ENCODE assay signal across 10 mouse cellular contexts in the genomic region with DNA sequence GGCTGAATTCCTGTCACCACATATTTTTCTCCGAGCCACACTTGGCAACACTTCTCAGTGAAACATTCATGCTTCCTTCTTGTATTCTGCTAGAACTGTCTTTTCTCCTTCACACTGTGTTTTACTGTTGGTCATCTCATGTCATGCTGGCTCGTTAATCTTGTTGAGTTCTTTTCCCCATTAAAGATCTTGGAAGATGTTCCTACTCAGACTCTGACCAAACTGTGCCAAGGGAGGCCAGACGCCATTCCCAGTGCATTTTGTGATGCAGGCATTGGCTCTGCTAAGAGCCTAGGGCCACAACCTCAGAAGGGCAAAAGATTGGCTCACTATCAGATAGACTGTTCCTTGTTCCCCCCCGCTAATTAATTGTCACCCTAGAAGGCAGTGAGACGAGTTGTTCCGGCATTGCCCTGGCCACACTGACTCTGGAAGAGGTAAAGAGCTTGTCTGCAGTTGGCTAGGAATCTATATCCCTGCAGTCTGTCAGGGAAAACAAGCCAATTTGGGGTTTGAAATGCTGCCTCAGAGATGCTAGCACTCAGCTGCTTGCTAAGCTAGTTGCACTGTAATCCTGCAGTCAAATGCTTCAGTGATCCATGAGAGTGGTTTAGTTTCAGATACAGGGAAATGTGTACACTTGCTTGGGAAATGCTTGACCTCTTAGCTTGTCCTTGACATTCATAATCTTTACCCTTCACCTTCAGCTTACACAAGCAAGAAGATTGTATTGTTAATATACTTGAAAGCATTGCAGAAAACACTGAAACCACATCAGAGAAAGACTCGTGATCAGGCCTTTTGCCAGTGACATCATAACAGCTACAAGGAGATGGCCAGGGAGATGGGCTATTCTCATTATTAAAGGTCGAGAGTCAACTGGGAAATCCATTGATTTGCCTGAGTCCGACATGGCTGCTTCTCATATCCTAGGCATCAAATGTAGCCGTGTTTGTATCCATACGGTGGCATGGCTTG.
DNase-seq lines count a peak whose midpoint lies in the region; ATAC-seq and TF ChIP-seq lines count a peak whose summit lies in the region.
"Had no signal": no experiment of that assay in that cellular context is flagged by ENCODE, and none has a peak within 500 bp of the region (broad histone marks: within the 10 kb centered on the region; RNA-seq: fewer than 3 reads in every experiment).

No protein-coding gene starts in this region.

- no peak overlapping the region for H3K4me2 ChIP-seq in heart, embryonic 16.5 days (ENCODE audit: low read depth, low read length)
- H3K4me2 ChIP-seq in heart, embryonic 11.5 days, result no peak overlapping the region
- no peak overlapping the region for H3K4me2 ChIP-seq in midbrain, embryonic 12.5 days (replicated peaks)
- no peak overlapping the region for H3K4me2 ChIP-seq in neural tube, embryonic 15.5 days

- no peak for DNase-seq in midbrain, embryonic 10.5 days (ENCODE audit: low spot score)
- DNase-seq in cerebellum, postnatal 25 days, result peak; percentile 64 to 69
- DNase-seq in lung, adult 2 months, result no peak
- no peak for DNase-seq in yolk sac, embryonic 10.5 days (ENCODE audit: low spot score)
- DNase-seq: adrenal gland, postnatal 36 days; thymus, postnatal 25 days had no signal

- no peak overlapping the region for H3K9ac ChIP-seq in heart, embryonic 16.5 days (ENCODE audit: low read length)
- no peak overlapping the region for H3K9ac ChIP-seq in heart, embryonic 11.5 days (ENCODE audit: low read depth, low read length)
- H3K9ac ChIP-seq in midbrain, embryonic 12.5 days (replicated peaks), result no peak overlapping the region
- 0 out of 2 replicates have a peak overlapping the region, but pooled peaks have one; percentile 7 for H3K9ac ChIP-seq in neural tube, embryonic 15.5 days (replicated peaks)

- no peaks in the 10 kb centered on the region for H3K36me3 ChIP-seq in heart, embryonic 16.5 days (ENCODE audit: control insufficient read depth, insufficient read depth)
- H3K36me3 ChIP-seq in heart, embryonic 11.5 days (ENCODE audit: control insufficient read depth, insufficient read depth, low read length), result no peaks in the 10 kb centered on the region
- H3K36me3 ChIP-seq in midbrain, embryonic 12.5 days, result no peaks in the 10 kb centered on the region
- H3K36me3 ChIP-seq in midbrain, embryonic 10.5 days, result no peaks in the 10 kb centered on the region
- H3K36me3 ChIP-seq in neural tube, embryonic 15.5 days, result no peaks in the 10 kb centered on the region

- ATAC-seq in heart, embryonic 16.5 days (replicated peaks; ENCODE audit: extremely low read depth, insufficient read depth, low FRiP score), result no peak
- no peak for ATAC-seq in heart, embryonic 11.5 days (replicated peaks; ENCODE audit: insufficient number of reproducible peaks, low FRiP score, low TSS enrichment)
- ATAC-seq in midbrain, embryonic 12.5 days (ENCODE audit: low FRiP score, low read depth), result no peak
- ATAC-seq in neural tube, embryonic 15.5 days (ENCODE audit: low FRiP score), result peak; percentile 53; the same call in 1 of the 2 replicates

- H3K4me1 ChIP-seq in heart, embryonic 16.5 days (ENCODE audit: control insufficient read depth, insufficient read depth, low read length), result peaks cover 43% of the 10 kb centered on the region
- H3K4me1 ChIP-seq in heart, embryonic 11.5 days (ENCODE audit: control insufficient read depth, insufficient read depth, low read length), result peaks cover 40% of the 10 kb centered on the region
- H3K4me1 ChIP-seq in midbrain, embryonic 12.5 days, result peaks cover 3% of the 10 kb centered on the region; the same call in 1 of the 2 replicates
- no peaks in the 10 kb centered on the region for H3K4me1 ChIP-seq in midbrain, embryonic 10.5 days
- peaks cover 51% of the 10 kb centered on the region for H3K4me1 ChIP-seq in neural tube, embryonic 15.5 days
- H3K4me1 ChIP-seq in lung, adult 2 months (ENCODE audit: control insufficient read depth, insufficient read depth, low read length), result peaks cover 30% of the 10 kb centered on the region

- TF ChIP-seq POLR2A in lung, adult 2 months (IDR thresholded peaks at IDR 0.05; ENCODE audit: borderline replicate concordance, extremely low read depth, low read depth, low read length), result no peak

- no peaks in the 10 kb centered on the region for H3K9me3 ChIP-seq in heart, embryonic 16.5 days (replicated peaks; ENCODE audit: control insufficient read depth, low read length)
- H3K9me3 ChIP-seq in heart, embryonic 11.5 days (replicated peaks; ENCODE audit: control insufficient read depth, low read length), result no peaks in the 10 kb centered on the region
- no peaks in the 10 kb centered on the region for H3K9me3 ChIP-seq in midbrain, embryonic 12.5 days
- H3K9me3 ChIP-seq in midbrain, embryonic 10.5 days (replicated peaks), result no peaks in the 10 kb centered on the region
- no peaks in the 10 kb centered on the region for H3K9me3 ChIP-seq in neural tube, embryonic 15.5 days (replicated peaks)

- H3K27me3 ChIP-seq in heart, embryonic 16.5 days (ENCODE audit: control insufficient read depth, insufficient read depth, low read length), result no peaks in the 10 kb centered on the region
- no peaks in the 10 kb centered on the region for H3K27me3 ChIP-seq in heart, embryonic 11.5 days (ENCODE audit: control insufficient read depth, insufficient read depth, low read length)
- H3K27me3 ChIP-seq in midbrain, embryonic 12.5 days, result no peaks in the 10 kb centered on the region
- no peaks in the 10 kb centered on the region for H3K27me3 ChIP-seq in midbrain, embryonic 10.5 days (ENCODE audit: low read depth, poor library complexity, severe bottlenecking)
- H3K27me3 ChIP-seq in neural tube, embryonic 15.5 days (replicated peaks), result no peaks in the 10 kb centered on the region

- peak overlapping the region; percentile 65 for H3K27ac ChIP-seq in heart, embryonic 16.5 days (ENCODE audit: low read length)
- H3K27ac ChIP-seq in heart, embryonic 11.5 days (ENCODE audit: low read depth, low read length), result no peak overlapping the region
- H3K27ac ChIP-seq in midbrain, embryonic 12.5 days (replicated peaks), result 0 out of 2 replicates have a peak overlapping the region, but pooled peaks have one; percentile 5
- no peak overlapping the region for H3K27ac ChIP-seq in midbrain, embryonic 10.5 days (replicated peaks)
- peak overlapping the region; percentile 34 for H3K27ac ChIP-seq in neural tube, embryonic 15.5 days (replicated peaks)

- TF ChIP-seq CTCF in lung, adult 2 months (IDR thresholded peaks at IDR 0.05; ENCODE audit: insufficient read depth, low read length), result no peak

- 65% methylated on average over 11 of the region's 11 CpGs for WGBS in heart, embryonic 16.5 days
- WGBS in heart, embryonic 11.5 days (ENCODE audit: insufficient replicate concordance), result 65% methylated on average over 11 of the region's 11 CpGs
- WGBS in midbrain, embryonic 12.5 days, result 85% methylated on average over 11 of the region's 11 CpGs
- 92% methylated on average over 11 of the region's 11 CpGs for WGBS in midbrain, embryonic 10.5 days
- WGBS in neural tube, embryonic 15.5 days, result 70% methylated on average over 11 of the region's 11 CpGs
- WGBS in lung, adult 2 months, result 70% methylated on average over 11 of the region's 11 CpGs

- H3K4me3 ChIP-seq in heart, embryonic 16.5 days (ENCODE audit: low read length), result no peak overlapping the region
- H3K4me3 ChIP-seq in heart, embryonic 11.5 days (ENCODE audit: low read depth, low read length), result no peak overlapping the region
- H3K4me3 ChIP-seq in midbrain, embryonic 12.5 days, result no peak overlapping the region
- H3K4me3 ChIP-seq in midbrain, embryonic 10.5 days, result no peak overlapping the region
- no peak overlapping the region for H3K4me3 ChIP-seq in neural tube, embryonic 15.5 days (replicated peaks)
- no peak overlapping the region for H3K4me3 ChIP-seq in lung, adult 2 months (replicated peaks; ENCODE audit: extremely low read depth, low read depth, low read length)

Comparison
In these comparisons a context has a peak if more than half of its experiments do, and no peak if none do; other contexts are left out.
1. H3K27ac ChIP-seq: peak in heart, embryonic 16.5 days (single experiment), midbrain, embryonic 12.5 days (single experiment) and neural tube, embryonic 15.5 days (single experiment); none in heart, embryonic 11.5 days (single experiment) and midbrain, embryonic 10.5 days (single experiment).
2. DNase-seq: peak in cerebellum, postnatal 25 days (2 of 2); none in midbrain, embryonic 10.5 days (single experiment), lung, adult 2 months (single experiment) and yolk sac, embryonic 10.5 days (single experiment).